Mouse (Mus musculus): Measurements from ENCODE around the gene Gm5128. TPM values are rescaled to one million over a fixed set of nuclear protein-coding genes. Genes with fewer than 3 reads are reported as not detected.
"Not testable (repeated sequence)": the region's sequence is repeated elsewhere in the genome, so short reads cannot be mapped to it uniquely, and the experiment has no call there.

Gene Gm5128
- not detected in 2 replicates for polyA plus RNA-seq (2014; fragmentation: Nextera tagmentation; extraction: Ambion mirVana)

- not testable (repeated sequence) for H3K4me1 ChIP-seq (replicated peaks; ENCODE audit: control insufficient read depth, insufficient read depth, low read length); H3K27ac ChIP-seq (ENCODE audit: low read depth, low read length); H3K9ac ChIP-seq (ENCODE audit: low read length); H3K9me3 ChIP-seq (ENCODE audit: control insufficient read depth, low read length); H3K36me3 ChIP-seq (ENCODE audit: control insufficient read depth, insufficient read depth, low read length); DNase-seq (ENCODE audit: low spot score); ATAC-seq (replicated peaks; ENCODE audit: low FRiP score); H3K27me3 ChIP-seq (ENCODE audit: control insufficient read depth, insufficient read depth, low read length); H3K4me2 ChIP-seq (ENCODE audit: low read depth, low read length, severe bottlenecking); H3K4me3 ChIP-seq (ENCODE audit: low read depth, low read length)
- WGBS, result no CpG with 5 or more reads among the region's 15 CpGs
Observed at GRCm38 (mm10) chrX:135372984-135373383, at the start of gene Gm5128. Gene Gm5128, plus strand, starts transcription at chrX:135373284.

DNA sequence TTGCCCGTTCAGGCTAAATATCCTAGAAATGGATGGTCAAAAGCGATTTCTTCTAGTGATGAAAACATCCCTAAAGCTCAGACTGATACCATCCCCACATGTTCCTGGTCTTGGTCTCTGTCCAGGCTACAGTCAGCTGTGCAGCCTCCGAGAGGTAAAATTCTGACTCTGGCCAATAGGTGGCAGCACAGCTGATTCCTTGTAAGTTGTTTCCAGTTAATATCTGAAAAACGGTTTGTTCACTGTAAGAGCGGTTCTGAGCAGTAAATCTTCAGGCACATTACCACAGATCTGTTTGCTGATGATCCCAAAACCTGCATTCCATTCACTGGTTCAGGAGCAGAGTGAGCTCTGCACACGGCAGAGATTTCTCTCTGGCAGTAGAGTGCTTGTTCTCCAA lies 12.4 kb upstream of the Gm5128 start:
- H3K4me3 ChIP-seq (ENCODE audit: low read depth, low read length); H3K36me3 ChIP-seq (ENCODE audit: control insufficient read depth, insufficient read depth, low read length): not testable (repeated sequence)
- 44% methylated on average over 2 of the region's 6 CpGs for WGBS

DNA sequence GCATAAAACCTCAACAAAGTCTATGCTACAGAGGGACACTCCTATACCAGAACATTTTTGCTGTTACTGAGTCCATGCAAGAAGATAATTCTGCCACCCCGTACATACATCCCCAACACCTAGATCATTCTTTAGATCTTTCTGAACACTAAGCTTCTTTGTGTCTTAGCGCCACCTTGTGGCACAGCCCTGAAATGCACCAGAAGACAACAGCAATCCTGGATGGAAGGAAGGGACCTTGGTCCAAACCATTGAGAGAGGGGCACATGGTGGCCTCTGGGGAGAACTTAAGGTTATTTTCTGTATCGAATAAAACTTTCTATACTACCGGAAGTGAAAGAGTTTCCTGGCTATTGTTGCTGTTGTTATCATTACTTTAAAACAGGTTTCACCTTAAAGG lies 11.1 kb upstream of the Gm5128 start:
- not testable (repeated sequence) for H3K9me3 ChIP-seq (ENCODE audit: control insufficient read depth, low read length); H3K27ac ChIP-seq (ENCODE audit: low read depth, low read length); ATAC-seq (replicated peaks; ENCODE audit: low FRiP score); H3K9ac ChIP-seq (ENCODE audit: low read length); H3K4me1 ChIP-seq (replicated peaks; ENCODE audit: control insufficient read depth, insufficient read depth, low read length); H3K27me3 ChIP-seq (ENCODE audit: control insufficient read depth, insufficient read depth, low read length); H3K4me2 ChIP-seq (ENCODE audit: low read depth, low read length, severe bottlenecking); H3K36me3 ChIP-seq (ENCODE audit: control insufficient read depth, insufficient read depth, low read length); H3K4me3 ChIP-seq (ENCODE audit: low read depth, low read length); DNase-seq (ENCODE audit: low spot score)
- WGBS, result no CpG with 5 or more reads among the region's 4 CpGs

More for the DNA sequence above, 12.4 kb upstream of the Gm5128 start:
- not testable (repeated sequence) for H3K9ac ChIP-seq (ENCODE audit: low read length); DNase-seq (ENCODE audit: low spot score); H3K4me1 ChIP-seq (replicated peaks; ENCODE audit: control insufficient read depth, insufficient read depth, low read length); H3K27ac ChIP-seq (ENCODE audit: low read depth, low read length); H3K4me2 ChIP-seq (ENCODE audit: low read depth, low read length, severe bottlenecking); H3K27me3 ChIP-seq (ENCODE audit: control insufficient read depth, insufficient read depth, low read length); ATAC-seq (replicated peaks; ENCODE audit: low FRiP score); H3K9me3 ChIP-seq (ENCODE audit: control insufficient read depth, low read length)

DNA sequence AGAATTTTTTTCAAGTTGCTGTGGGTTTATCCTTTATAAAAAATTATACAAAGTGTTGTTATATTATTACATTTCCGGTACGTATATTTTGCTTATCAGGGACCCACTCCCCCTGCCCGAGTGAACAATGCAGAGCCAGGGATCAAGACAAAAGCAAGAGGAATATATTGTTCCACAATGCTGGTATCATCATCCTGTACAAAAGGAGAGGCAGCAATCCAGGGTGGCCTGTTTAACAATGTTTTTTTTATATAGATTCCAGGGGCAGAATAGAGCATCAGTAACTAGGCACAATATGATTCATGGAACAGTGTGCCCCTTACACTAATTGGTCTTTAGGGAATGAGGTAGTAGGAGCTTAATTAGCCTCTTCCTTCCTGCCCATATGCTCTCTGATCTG lies 30.5 kb downstream of the Gm5128 start:
- not testable (repeated sequence) for ATAC-seq (replicated peaks; ENCODE audit: low FRiP score); H3K36me3 ChIP-seq (ENCODE audit: control insufficient read depth, insufficient read depth, low read length); H3K9me3 ChIP-seq (ENCODE audit: control insufficient read depth, low read length); H3K27me3 ChIP-seq (ENCODE audit: control insufficient read depth, insufficient read depth, low read length); DNase-seq (ENCODE audit: low spot score); H3K27ac ChIP-seq (ENCODE audit: low read depth, low read length); H3K4me2 ChIP-seq (ENCODE audit: low read depth, low read length, severe bottlenecking); H3K4me1 ChIP-seq (replicated peaks; ENCODE audit: control insufficient read depth, insufficient read depth, low read length); H3K4me3 ChIP-seq (ENCODE audit: low read depth, low read length); H3K9ac ChIP-seq (ENCODE audit: low read length)
- no CpG with 5 or more reads among the region's 3 CpGs for WGBS

GRCm38 (mm10) chrX:135421203-135421602 lies 48.1 kb downstream of the Gm5128 start:
- ATAC-seq (replicated peaks; ENCODE audit: low FRiP score), result not testable (repeated sequence)

DNA sequence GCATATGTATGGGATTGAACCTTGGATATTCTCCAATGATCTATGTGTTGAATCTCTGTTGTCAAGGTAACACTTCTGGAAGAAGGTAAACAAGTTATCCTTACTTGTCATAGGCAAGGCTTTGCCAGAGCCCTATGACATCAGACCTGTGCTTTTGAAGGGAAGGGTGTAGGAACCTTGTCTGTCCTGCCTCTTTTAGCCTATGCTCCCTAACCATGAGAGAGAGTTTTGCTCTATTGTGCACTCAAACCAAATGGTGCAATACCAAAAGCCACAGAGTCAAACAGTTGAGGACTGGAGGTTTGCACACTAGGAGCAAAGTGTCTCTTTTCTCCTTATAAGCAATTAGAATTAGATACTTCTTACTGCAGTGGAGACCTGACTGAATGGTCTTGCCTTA lies 48.7 kb downstream of the Gm5128 start:
- not testable (repeated sequence) for H3K9me3 ChIP-seq (ENCODE audit: control insufficient read depth, low read length); H3K4me3 ChIP-seq (ENCODE audit: low read depth, low read length); H3K36me3 ChIP-seq (ENCODE audit: control insufficient read depth, insufficient read depth, low read length); H3K27ac ChIP-seq (ENCODE audit: low read depth, low read length); DNase-seq (ENCODE audit: low spot score); H3K27me3 ChIP-seq (ENCODE audit: control insufficient read depth, insufficient read depth, low read length); H3K4me1 ChIP-seq (replicated peaks; ENCODE audit: control insufficient read depth, insufficient read depth, low read length); ATAC-seq (replicated peaks; ENCODE audit: low FRiP score); H3K9ac ChIP-seq (ENCODE audit: low read length); H3K4me2 ChIP-seq (ENCODE audit: low read depth, low read length, severe bottlenecking)

More at GRCm38 (mm10) chrX:135421203-135421602, 48.1 kb downstream of the Gm5128 start:
- H3K36me3 ChIP-seq (ENCODE audit: control insufficient read depth, insufficient read depth, low read length); H3K9ac ChIP-seq (ENCODE audit: low read length); H3K4me3 ChIP-seq (ENCODE audit: low read depth, low read length); H3K4me1 ChIP-seq (replicated peaks; ENCODE audit: control insufficient read depth, insufficient read depth, low read length); H3K4me2 ChIP-seq (ENCODE audit: low read depth, low read length, severe bottlenecking); H3K27ac ChIP-seq (ENCODE audit: low read depth, low read length); H3K27me3 ChIP-seq (ENCODE audit: control insufficient read depth, insufficient read depth, low read length); H3K9me3 ChIP-seq (ENCODE audit: control insufficient read depth, low read length); DNase-seq (ENCODE audit: low spot score): not testable (repeated sequence)
- WGBS, result 57% methylated on average over 3 of the region's 7 CpGs

GRCm38 (mm10) chrX:135422473-135422872 lies 49.4 kb downstream of the Gm5128 start:
- H3K4me1 ChIP-seq (replicated peaks; ENCODE audit: control insufficient read depth, insufficient read depth, low read length); H3K4me3 ChIP-seq (ENCODE audit: low read depth, low read length); H3K36me3 ChIP-seq (ENCODE audit: control insufficient read depth, insufficient read depth, low read length); ATAC-seq (replicated peaks; ENCODE audit: low FRiP score); H3K9me3 ChIP-seq (ENCODE audit: control insufficient read depth, low read length); DNase-seq (ENCODE audit: low spot score); H3K27me3 ChIP-seq (ENCODE audit: control insufficient read depth, insufficient read depth, low read length); H3K9ac ChIP-seq (ENCODE audit: low read length); H3K4me2 ChIP-seq (ENCODE audit: low read depth, low read length, severe bottlenecking); H3K27ac ChIP-seq (ENCODE audit: low read depth, low read length): not testable (repeated sequence)
- WGBS, result no CpG with 5 or more reads among the region's 4 CpGs

Other genes starting within 250 kb of the Gm5128 start
- gene Gm15023, start 195.7 kb upstream of the Gm5128 start, polyA plus RNA-seq (2014; fragmentation: Nextera tagmentation; extraction: Ambion mirVana), result not detected in 2 replicates
- 1.0 and 1.4 TPM in 2 replicates for gene Tceal6, start 162.6 kb upstream of the Gm5128 start, polyA plus RNA-seq (2014; fragmentation: Nextera tagmentation; extraction: Ambion mirVana)
- gene Pramel3, start 71.0 kb upstream of the Gm5128 start, polyA plus RNA-seq (2014; fragmentation: Nextera tagmentation; extraction: Ambion mirVana), result not detected in 2 replicates
- not detected in 2 replicates for gene Gm7903, start 60.6 kb downstream of the Gm5128 start, polyA plus RNA-seq (2014; fragmentation: Nextera tagmentation; extraction: Ambion mirVana)
- not detected in 2 replicates for gene AV320801, start 121.3 kb downstream of the Gm5128 start, polyA plus RNA-seq (2014; fragmentation: Nextera tagmentation; extraction: Ambion mirVana)
- not detected in 2 replicates for gene Nxf7, start 225.5 kb downstream of the Gm5128 start, polyA plus RNA-seq (2014; fragmentation: Nextera tagmentation; extraction: Ambion mirVana)

All from forebrain, embryonic 11.5 days (tissue).